Mouse (Mus musculus): ENCODE data around the gene Actr10.

Gene Actr10

DNA sequence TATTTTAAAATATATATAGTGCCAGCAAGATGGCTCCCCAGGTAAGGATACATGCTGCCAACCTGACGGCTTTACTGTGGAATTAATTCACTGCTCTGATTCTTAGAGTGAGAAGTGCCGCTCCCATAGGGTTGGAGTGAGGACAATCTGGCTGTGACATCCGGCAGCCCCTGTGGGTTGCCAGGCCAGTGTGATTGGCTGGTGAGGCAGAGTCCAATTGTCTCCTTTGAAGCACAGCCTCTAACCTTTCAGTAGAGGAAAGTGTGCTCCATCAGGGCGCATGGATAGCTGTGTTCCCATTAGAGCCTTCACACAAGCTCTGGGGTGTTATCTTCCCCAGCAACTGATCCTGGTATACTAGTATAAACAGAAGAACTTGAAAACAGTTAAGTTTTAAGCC is 21.0 kb downstream of the Actr10 start:
- CTCF ChIA-PET = no interaction called here

- CTCF ChIA-PET = interaction anchor here (0.6 kb wide), 1 partner anchor 168 kb away, joined by 4 read pairs; no protein-coding TSS in a partner anchor
Observed at GRCm38 (mm10) chr12:70967581-70967980, 29.9 kb downstream of the Actr10 start.

GRCm38 (mm10) chr12:70968141-70968790 is 30.6 kb downstream of the Actr10 start:
- CTCF ChIA-PET = interaction anchor here (0.6 kb wide), 1 partner anchor 73 kb away, joined by 13 read pairs; no protein-coding TSS in a partner anchor

GRCm38 (mm10) chr12:70968791-70969307 is 31.2 kb downstream of the Actr10 start:
- CTCF ChIA-PET = interaction anchor here (0.6 kb wide), 2 partner anchors 72 to 237 kb away, joined by 5 to 13 read pairs; no protein-coding TSS in a partner anchor

GRCm38 (mm10) chr12:70969485-70970184 is 32.0 kb downstream of the Actr10 start:
- CTCF ChIA-PET = interaction anchor here (0.6 to 1.3 kb wide), 3 partner anchors 20 to 236 kb away, joined by 3 to 5 read pairs (median 3); no protein-coding TSS in a partner anchor

DNA sequence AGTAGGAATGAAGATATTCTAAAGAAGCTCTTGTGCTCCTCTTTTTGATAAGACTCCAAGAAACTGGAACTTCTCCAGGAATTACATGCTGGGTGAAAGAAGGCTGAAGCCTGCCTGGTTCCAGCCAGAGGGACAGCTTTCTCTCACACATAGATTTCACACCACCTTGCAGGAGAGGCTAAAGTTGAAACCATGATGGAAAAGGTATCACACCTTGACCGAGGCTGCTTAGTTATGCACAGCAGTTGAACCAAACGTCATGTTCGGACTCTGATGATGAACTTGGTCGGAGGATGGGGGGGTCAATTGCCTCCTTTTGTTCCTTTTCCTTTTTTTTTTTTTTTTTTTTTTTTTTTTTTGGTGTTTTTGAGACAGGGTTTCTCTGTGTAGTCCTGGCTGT is 36.2 kb downstream of the Actr10 start:
- CTCF ChIA-PET = interaction anchor here (0.6 to 0.7 kb wide), 2 partner anchors 72 to 1361 kb away, joined by 5 to 7 read pairs; no protein-coding TSS in a partner anchor

DNA sequence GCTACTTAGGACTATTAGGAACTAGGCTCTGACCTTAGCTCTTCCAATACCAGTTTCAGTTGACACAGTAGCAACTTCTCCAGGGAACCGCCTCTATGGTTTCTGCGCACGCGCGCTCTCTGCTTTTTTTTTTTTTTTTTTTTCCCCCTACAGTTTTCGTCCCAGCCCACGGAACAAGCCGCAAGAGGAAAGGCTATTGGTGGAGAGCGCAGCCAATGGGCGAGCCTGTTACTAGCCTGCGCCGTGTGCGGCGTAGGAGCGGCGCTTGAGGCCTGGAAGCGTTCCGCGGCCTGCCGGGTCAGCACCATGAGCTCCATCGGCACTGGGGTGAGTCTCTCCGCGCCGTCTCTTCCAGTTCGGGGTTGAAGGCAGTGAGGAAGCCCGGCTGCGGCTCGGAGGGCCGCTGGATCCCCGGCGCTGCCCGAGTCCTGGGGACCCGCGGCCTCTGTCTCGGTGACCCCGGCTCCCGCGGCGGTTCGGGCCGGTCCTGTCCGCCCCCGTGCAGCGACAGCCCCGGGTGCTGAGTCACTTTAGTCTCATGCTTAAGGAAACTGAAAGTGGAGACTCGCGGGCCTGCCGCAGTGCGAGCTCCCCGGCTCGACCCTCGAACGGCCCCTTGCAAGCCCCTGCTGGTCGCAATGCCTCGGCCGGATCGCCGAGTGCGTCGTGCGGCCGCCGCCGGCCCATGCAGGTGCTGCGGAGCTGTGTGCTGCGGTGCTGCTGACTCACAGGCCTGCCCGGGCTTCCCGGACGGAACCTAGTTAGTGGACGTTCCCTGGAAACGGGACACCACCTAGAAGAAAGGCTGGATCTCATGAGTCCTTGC is 37.0 kb downstream of the Actr10 start, which contains the start of gene Psma3:
Gene Psma3 (plus strand): TSS at position 181 of the 826 bp plus-strand sequence.
- CTCF ChIA-PET = interaction anchor here (0.6 to 1.1 kb wide), 5 partner anchors 9 to 78 kb away, joined by 3 to 16 read pairs (median 5); no protein-coding TSS in a partner anchor

GRCm38 (mm10) chr12:70975406-70975805 is 37.7 kb downstream of the Actr10 start:
- CTCF ChIA-PET = no interaction called here

DNA sequence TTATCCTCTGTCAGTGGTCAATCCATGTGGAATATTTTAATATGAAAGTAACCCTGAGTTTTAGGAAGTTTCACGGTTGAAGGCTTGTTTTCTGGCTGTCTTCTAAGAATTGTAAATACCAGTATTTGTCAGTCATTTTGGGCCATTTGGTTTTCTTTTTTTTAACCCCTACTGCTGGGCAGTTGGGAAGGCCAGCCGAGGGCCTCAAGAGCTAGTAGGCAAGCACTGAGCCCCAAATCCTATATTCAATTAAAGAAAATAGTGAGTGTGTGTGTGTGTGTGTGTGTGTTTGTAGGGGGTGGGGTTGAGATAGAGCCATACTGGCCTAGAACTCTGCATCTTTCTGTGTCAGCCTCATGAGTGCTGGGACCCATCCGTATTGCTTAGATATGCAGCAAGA is 38.2 kb downstream of the Actr10 start:
- CTCF ChIA-PET = interaction anchor here (0.5 kb wide), 1 partner anchor 28 kb away, joined by 3 read pairs; no protein-coding TSS in a partner anchor

DNA sequence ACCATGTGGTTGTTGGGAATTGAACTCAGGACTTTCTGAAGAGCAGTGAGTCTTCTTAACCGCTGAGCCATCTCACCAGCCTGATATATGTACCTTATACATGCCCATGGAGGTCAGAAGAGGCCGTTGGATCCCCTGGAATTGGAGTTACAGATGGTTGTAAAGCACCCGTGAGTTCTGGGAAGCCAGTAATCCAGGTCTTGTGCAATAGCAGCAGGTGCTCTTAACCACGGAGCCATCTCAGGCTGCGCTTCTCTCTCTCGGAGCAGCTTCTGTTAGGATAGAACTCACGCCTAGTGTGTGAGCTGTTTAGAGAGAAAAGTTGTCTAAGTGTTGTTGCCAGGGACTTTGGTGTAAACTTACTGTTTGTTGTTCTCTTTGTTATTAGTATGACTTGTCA is 40.7 kb downstream of the Actr10 start:
- CTCF ChIA-PET = no interaction called here

DNA sequence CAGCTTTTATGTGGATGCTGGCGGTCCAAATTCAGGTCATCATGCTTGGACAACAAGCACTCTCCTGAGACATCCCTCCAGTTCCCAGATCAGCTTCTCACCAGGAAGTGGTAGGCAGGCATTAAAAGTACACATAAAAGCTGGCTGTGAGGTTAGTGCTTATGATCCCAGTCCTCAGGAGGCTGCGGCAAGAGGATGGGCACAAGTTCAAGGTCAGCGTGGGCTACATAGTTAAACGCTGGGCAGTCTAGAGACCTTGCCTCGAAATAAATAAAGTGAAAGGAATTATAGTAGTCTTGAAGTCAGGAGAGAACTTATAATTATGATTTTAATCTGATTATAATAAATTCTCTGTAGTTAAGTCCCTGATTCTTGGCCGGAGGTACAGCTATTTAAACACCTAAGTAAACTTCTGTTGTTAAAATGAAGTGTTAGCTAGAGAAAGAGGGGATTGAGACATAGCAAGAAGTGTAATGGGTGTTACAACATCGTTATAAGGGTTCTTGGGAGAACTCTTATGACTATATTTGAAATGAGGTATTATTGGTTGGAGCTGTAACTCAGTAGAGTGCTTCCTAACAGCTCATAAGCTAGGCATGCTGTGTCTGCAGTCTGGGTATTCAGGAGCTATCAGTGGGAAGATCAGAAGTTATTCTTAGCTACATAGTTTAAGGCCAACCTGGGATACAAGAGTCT is 47.3 kb downstream of the Actr10 start:
- CTCF ChIA-PET = interaction anchor here (1.2 kb wide), 1 partner anchor 28 kb away, joined by 3 read pairs; no protein-coding TSS in a partner anchor

DNA sequence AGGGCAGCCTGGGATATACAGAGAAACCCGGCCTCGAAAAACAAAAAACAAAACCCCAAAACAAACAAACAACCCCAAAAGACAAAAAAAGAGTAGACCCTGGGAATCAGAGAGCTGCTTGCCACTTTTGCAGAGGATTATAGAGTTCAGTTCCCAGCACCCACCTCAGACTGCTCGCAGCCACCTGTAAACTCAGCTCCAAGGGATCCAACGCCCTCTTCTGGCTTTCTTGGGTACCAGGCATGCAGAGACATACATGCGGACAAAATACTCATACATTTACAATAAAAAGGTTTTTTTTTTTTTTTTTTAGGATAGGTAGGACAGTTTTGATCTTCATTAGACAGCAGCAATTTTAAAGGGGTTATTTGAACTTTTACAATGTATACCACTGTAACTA is 59.6 kb downstream of the Actr10 start:
- CTCF ChIA-PET = interaction anchor here (0.7 kb wide), 1 partner anchor 72 kb away, joined by 5 read pairs; no protein-coding TSS in a partner anchor

GRCm38 (mm10) chr12:70999423-70999903 is 61.8 kb downstream of the Actr10 start:
- CTCF ChIA-PET = interaction anchor here (0.9 kb wide), 1 partner anchor 102 kb away, joined by 3 read pairs; no protein-coding TSS in a partner anchor

- CTCF ChIA-PET = interaction anchor here (0.6 kb wide), 1 partner anchor 26 kb away, joined by 3 read pairs; no protein-coding TSS in a partner anchor
Observed at GRCm38 (mm10) chr12:71000344-71000743, 62.7 kb downstream of the Actr10 start.

GRCm38 (mm10) chr12:71001456-71001855 is 63.8 kb downstream of the Actr10 start:
- CTCF ChIA-PET = no interaction called here

DNA sequence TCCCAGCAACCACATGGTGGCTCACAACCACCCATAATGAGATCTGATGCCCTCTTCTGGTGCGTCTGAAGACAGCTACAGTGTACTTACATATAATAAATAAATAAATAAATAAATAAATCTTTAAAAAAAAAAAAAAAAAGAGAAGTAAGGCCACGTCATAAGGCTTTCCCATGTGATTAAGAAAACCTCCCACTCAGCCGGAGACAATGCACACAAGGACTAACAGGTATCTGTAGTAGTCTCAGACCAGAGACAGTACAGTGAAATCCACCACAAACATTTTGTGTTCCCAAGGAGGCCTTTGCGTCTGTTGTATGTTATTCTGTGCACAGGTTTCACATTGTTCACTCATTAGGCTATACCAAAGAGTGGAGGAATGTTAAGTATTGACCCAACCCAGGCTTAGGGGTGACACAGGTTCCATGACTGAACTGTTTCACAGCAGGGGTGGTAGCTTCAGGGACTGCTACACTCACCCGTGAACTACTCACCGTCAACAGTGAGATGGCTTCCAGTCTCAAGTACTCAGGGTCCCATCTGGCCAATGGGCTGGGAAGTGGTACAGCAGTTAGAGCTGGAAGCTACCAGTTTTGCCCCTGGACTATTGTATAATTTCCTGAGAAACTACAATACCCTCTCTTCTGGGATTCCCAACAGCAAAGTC is 66.2 kb downstream of the Actr10 start:
- CTCF ChIA-PET = interaction anchor here (0.7 to 1.2 kb wide), 2 partner anchors 28 to 43 kb away, joined by 3 to 6 read pairs; no protein-coding TSS in a partner anchor

DNA sequence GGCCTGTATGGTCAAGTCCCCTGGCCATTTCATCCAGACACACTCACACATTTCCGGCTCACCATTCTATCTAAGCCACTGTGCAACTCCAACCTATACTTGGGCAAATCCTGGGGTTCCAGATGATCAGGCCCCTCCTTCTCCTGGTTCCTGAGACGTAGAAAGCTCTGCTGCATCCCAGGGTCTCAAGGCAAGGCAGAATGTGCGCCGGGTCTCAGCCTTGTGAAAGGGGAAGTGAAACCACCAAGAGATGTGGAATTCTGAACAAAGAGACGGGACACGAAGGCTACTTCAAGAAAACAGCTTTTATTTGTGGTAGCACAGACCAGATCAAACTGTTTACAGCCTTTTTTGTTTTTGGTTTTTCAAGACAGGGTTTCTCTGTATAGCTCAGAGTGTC is 68.5 kb downstream of the Actr10 start:
- CTCF ChIA-PET = no interaction called here

DNA sequence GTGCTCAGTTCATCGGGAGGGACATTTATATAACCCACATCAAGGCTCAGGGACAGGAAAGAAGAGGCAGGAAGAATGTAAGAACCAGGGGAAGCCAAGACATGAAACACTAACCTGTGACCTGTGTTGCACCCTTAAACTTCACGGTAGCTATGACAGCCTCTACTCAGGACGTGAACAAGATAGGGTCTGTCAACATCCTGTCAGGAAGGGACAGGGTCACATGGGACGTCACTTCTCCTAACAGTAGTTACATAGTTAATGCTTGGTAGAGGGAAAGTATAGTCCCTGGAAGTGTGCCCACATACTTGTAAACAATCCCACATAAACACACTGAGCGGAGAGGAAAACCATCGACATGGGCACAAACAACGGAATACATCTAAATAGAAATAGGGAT is 69.2 kb downstream of the Actr10 start:
- CTCF ChIA-PET = no interaction called here

DNA sequence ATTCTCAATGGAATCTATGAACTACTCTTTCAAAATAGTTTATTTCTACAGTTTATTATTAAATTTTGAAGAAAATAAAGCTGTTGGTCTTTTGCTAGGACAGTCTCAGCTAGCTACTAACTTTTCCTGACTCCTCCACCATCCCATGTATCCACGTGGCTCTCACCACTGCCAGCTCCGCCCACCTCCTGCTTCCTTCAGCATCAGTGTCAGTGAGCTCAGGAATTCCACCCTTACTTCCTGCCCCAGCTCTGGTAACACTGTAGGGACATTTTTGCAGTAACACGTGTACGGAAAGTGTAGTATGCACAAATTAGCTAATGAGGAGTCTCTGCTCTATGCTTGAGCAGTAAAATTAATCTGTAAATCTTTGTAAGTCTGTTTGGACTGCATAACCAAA is 72.1 kb downstream of the Actr10 start:
- CTCF ChIA-PET = no interaction called here

All from spleen, embryonic (tissue).